ENCODE assay signal across 7 mouse cellular contexts in the genomic region with DNA sequence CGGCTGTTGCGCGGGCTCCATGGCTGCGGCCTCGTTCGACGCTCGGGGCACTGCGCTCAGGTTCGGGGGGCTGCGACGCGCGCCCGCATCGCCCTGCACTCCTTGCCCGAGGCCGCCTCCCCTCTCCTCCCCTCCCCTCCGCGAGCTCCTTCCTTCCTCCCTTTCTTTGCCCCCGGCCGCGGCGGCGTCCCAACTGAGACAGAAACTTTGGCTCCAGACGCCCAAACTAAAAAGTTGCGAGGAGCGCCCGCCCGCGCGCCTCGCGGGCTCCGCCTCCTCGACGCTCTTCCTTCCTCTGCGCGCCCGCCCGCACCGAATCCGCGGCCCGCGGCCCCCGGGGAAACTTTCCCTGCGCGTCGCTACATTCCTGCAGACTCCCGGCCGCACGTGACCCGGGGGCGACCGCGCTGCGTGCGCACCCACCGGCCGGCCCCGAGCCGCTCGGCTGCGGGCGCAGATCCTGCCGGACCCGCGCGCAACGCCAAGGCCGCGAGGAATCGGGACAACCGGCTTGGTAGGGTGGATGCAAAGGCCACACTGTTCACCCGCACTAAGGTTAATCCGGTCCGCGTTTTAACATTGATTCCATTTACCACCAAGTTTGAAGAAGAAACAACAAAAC. TPM values are rescaled to one million over a fixed set of nuclear protein-coding genes. Genes with fewer than 3 reads are reported as not detected.
A peak's percentile ranks its signal among the peaks of the same experiment; 100 is the strongest.
DNase-seq lines count a peak whose midpoint lies in the region; ATAC-seq and TF ChIP-seq lines count a peak whose summit lies in the region.

Gene Yap1 (minus strand): TSS at position 227 of the 622 bp plus-strand sequence.

- peak; percentile 50; the same call in 1 of the 2 replicates for TF ChIP-seq POLR2A in limb, embryonic 14.5 days (IDR thresholded peaks at IDR 0.05; ENCODE audit: borderline replicate concordance, extremely low read depth, insufficient read depth, insufficient read length)

- H3K27me3 ChIP-seq in embryonic facial prominence, embryonic 14.5 days (replicated peaks; ENCODE audit: control insufficient read depth, insufficient read depth, low read length) = no peaks in the 10 kb centered on the region
- no peaks in the 10 kb centered on the region for H3K27me3 ChIP-seq in limb, embryonic 14.5 days (ENCODE audit: control insufficient read depth, insufficient read depth, low read length)
- no peaks in the 10 kb centered on the region for H3K27me3 ChIP-seq in midbrain, embryonic 16.5 days (ENCODE audit: control insufficient read depth, insufficient read depth, low read depth, low read length)
- no peaks in the 10 kb centered on the region for H3K27me3 ChIP-seq in stomach, embryonic 14.5 days (ENCODE audit: control insufficient read depth, insufficient read depth, low read length)

- WGBS in embryonic facial prominence, embryonic 14.5 days = 1% methylated on average over 52 of the region's 79 CpGs
- under 1% methylated on average over 61 of the region's 79 CpGs for WGBS in limb, embryonic 14.5 days
- under 1% methylated on average over 55 of the region's 79 CpGs for WGBS in midbrain, embryonic 16.5 days
- WGBS in stomach, embryonic 14.5 days = under 1% methylated on average over 63 of the region's 79 CpGs

- H3K9me3 ChIP-seq in embryonic facial prominence, embryonic 14.5 days (ENCODE audit: control insufficient read depth, low read length) = no peaks in the 10 kb centered on the region
- H3K9me3 ChIP-seq in limb, embryonic 14.5 days (ENCODE audit: control insufficient read depth, low read length) = no peaks in the 10 kb centered on the region
- no peaks in the 10 kb centered on the region for H3K9me3 ChIP-seq in midbrain, embryonic 16.5 days (replicated peaks; ENCODE audit: control insufficient read depth, low read length, poor library complexity, severe bottlenecking)
- H3K9me3 ChIP-seq in stomach, embryonic 14.5 days (ENCODE audit: control insufficient read depth, low read depth, low read length) = no peaks in the 10 kb centered on the region

- H3K36me3 ChIP-seq in embryonic facial prominence, embryonic 14.5 days (ENCODE audit: control insufficient read depth, insufficient read depth, low read length) = peaks cover 21% of the 10 kb centered on the region
- H3K36me3 ChIP-seq in limb, embryonic 14.5 days (ENCODE audit: control insufficient read depth, insufficient read depth, low read length) = peaks cover 22% of the 10 kb centered on the region
- no peaks in the 10 kb centered on the region for H3K36me3 ChIP-seq in midbrain, embryonic 16.5 days (ENCODE audit: control insufficient read depth, insufficient read depth, low read length)
- H3K36me3 ChIP-seq in stomach, embryonic 14.5 days (ENCODE audit: control insufficient read depth, insufficient read depth, low read length) = peaks cover 16% of the 10 kb centered on the region

- peak within 1 kb of the TSS; percentile 99 for H3K27ac ChIP-seq in embryonic facial prominence, embryonic 14.5 days (replicated peaks; ENCODE audit: low read depth, low read length)
- H3K27ac ChIP-seq in limb, embryonic 14.5 days (replicated peaks; ENCODE audit: low read depth, low read length) = peak within 1 kb of the TSS; percentile 99
- H3K27ac ChIP-seq in midbrain, embryonic 16.5 days (ENCODE audit: low read length) = peak within 1 kb of the TSS; percentile 76
- peak within 1 kb of the TSS; percentile 98 for H3K27ac ChIP-seq in stomach, embryonic 14.5 days (ENCODE audit: low read length)

- H3K4me1 ChIP-seq in embryonic facial prominence, embryonic 14.5 days (ENCODE audit: control insufficient read depth, insufficient read depth, low read length) = peaks cover 13% of the 10 kb centered on the region
- H3K4me1 ChIP-seq in limb, embryonic 14.5 days (ENCODE audit: control insufficient read depth, insufficient read depth, low read length) = peaks cover 13% of the 10 kb centered on the region
- H3K4me1 ChIP-seq in midbrain, embryonic 16.5 days (ENCODE audit: control insufficient read depth, insufficient read depth, low read length) = peaks cover 10% of the 10 kb centered on the region
- H3K4me1 ChIP-seq in stomach, embryonic 14.5 days (ENCODE audit: control insufficient read depth, insufficient read depth, low read length) = peaks cover 7% of the 10 kb centered on the region; the same call in 1 of the 2 replicates

- peak; percentile 92 for ATAC-seq in embryonic facial prominence, embryonic 14.5 days (ENCODE audit: low read depth)
- peak; percentile 91 for ATAC-seq in limb, embryonic 14.5 days (ENCODE audit: low FRiP score, low read depth)
- peak; percentile 80 for ATAC-seq in midbrain, embryonic 16.5 days
- peak; percentile 89 for ATAC-seq in stomach, embryonic 14.5 days (ENCODE audit: insufficient number of reproducible peaks, insufficient read depth, low FRiP score, low read depth)

- H3K9ac ChIP-seq in embryonic facial prominence, embryonic 14.5 days (ENCODE audit: low read depth, low read length) = peak within 1 kb of the TSS; percentile 99
- peak within 1 kb of the TSS; percentile 99 for H3K9ac ChIP-seq in limb, embryonic 14.5 days (ENCODE audit: low read depth, low read length, severe bottlenecking)
- peak within 1 kb of the TSS; percentile 73 for H3K9ac ChIP-seq in midbrain, embryonic 16.5 days (ENCODE audit: low read depth, low read length)
- peak within 1 kb of the TSS; percentile 98 for H3K9ac ChIP-seq in stomach, embryonic 14.5 days (replicated peaks; ENCODE audit: low read depth, low read length)

- peak within 1 kb of the TSS; percentile 60 for H3K4me2 ChIP-seq in embryonic facial prominence, embryonic 14.5 days (ENCODE audit: low read depth, low read length)
- peak within 1 kb of the TSS; percentile 53 for H3K4me2 ChIP-seq in limb, embryonic 14.5 days (replicated peaks; ENCODE audit: low read depth, low read length, severe bottlenecking)
- peak within 1 kb of the TSS; percentile 95 for H3K4me2 ChIP-seq in midbrain, embryonic 16.5 days (ENCODE audit: low read length)
- peak within 1 kb of the TSS; percentile 71 for H3K4me2 ChIP-seq in stomach, embryonic 14.5 days (replicated peaks; ENCODE audit: low read depth, low read length)

- peak; percentile 71 to 79 for DNase-seq in adrenal gland, postnatal 4 days (ENCODE audit: low spot score in 2 of 2)
- DNase-seq in embryonic facial prominence, embryonic 14.5 days (ENCODE audit: low spot score) = peak; percentile 96
- DNase-seq in heart, adult 9 months (ENCODE audit: low spot score in 2 of 2) = peak; percentile 89 to 92
- DNase-seq in kidney, adult 8-10 months = peak; percentile 89 to 90
- peak; percentile 90 for DNase-seq in limb, embryonic 14.5 days (ENCODE audit: low spot score)

- H3K4me3 ChIP-seq in embryonic facial prominence, embryonic 14.5 days (ENCODE audit: low read depth, low read length) = peak within 1 kb of the TSS; percentile 83
- H3K4me3 ChIP-seq in limb, embryonic 14.5 days (replicated peaks; ENCODE audit: low read length) = peak within 1 kb of the TSS; percentile 92
- H3K4me3 ChIP-seq in midbrain, embryonic 16.5 days (ENCODE audit: low read depth, low read length) = peak within 1 kb of the TSS; percentile 72
- H3K4me3 ChIP-seq in stomach, embryonic 14.5 days (ENCODE audit: low read depth, low read length) = peak within 1 kb of the TSS; percentile 90

RNA-seq across cellular contexts. Expression of gene Yap1, which starts in this region (rescaled TPM):
- total RNA-seq in adrenal gland, postnatal 4 days (2021) = 10 to 100 TPM; 96.3 to 98.0 TPM
- polyA plus RNA-seq in embryonic facial prominence, embryonic 14.5 days (2014; fragmentation: Nextera tagmentation; extraction: Ambion mirVana) = 32.2 and 37.7 TPM in 2 replicates
- polyA plus RNA-seq in limb, embryonic 14.5 days (2012; rRNA removed) = 75.0 and 87.4 TPM in 2 replicates
- 43.3 and 50.8 TPM in 2 replicates for polyA plus RNA-seq in limb, embryonic 14.5 days (2014; fragmentation: Nextera tagmentation; extraction: Ambion mirVana)
- 5.3 and 5.4 TPM in 2 replicates for polyA plus RNA-seq in midbrain, embryonic 16.5 days (2015; fragmentation: Nextera tagmentation; extraction: Ambion mirVana)
- 35.1 and 36.2 TPM in 2 replicates for polyA plus RNA-seq in stomach, embryonic 14.5 days (2014; fragmentation: Nextera tagmentation; extraction: Ambion mirVana)

Comparison
In these comparisons a context has a peak if more than half of its experiments do, and no peak if none do; other contexts are left out.
1. Peak in every context shown above with its lines: DNase-seq, ATAC-seq, H3K4me3 ChIP-seq and H3K27ac ChIP-seq.